Mouse (Mus musculus) limb, embryonic 11.5 days (tissue): Measurements from ENCODE around the gene Il12a. TPM values are rescaled to one million over a fixed set of nuclear protein-coding genes. Genes with fewer than 3 reads are reported as not detected.

Experiments used
- ATAC-seq: fragments of 200-750 bp; cut with Nextera tagmentation; 2 replicates; pipeline ENCODE4 v1.8.0; 2017; ENCODE audit warnings: low read depth; ENCODE audit not compliant: insufficient number of reproducible peaks, low FRiP score, low TSS enrichment
- DNase-seq: peaks from one replicate; pipeline ENCODE4 v3.0.0-alpha.2; 2015; ENCODE audit warnings: low spot score
- H3K27ac ChIP-seq: fragments of 300-500 bp; sonication (generic); replicated peaks from 2 replicates; pipeline ENCODE4 v1.5.1; 2014; ENCODE audit warnings: low read depth, mild to moderate bottlenecking, low read length
- H3K27me3 ChIP-seq: fragments of 300-500 bp; sonication (generic); 2 replicates; pipeline ENCODE4 v1.6.1; 2014; ENCODE audit warnings: mild to moderate bottlenecking, low read length, mixed read lengths; ENCODE audit not compliant: control insufficient read depth, insufficient read depth
- H3K36me3 ChIP-seq: fragments of 300-500 bp; sonication (generic); 2 replicates; pipeline ENCODE4 v1.6.1; 2014; ENCODE audit warnings: mild to moderate bottlenecking, low read length, moderate library complexity, mixed read lengths; ENCODE audit not compliant: control insufficient read depth, insufficient read depth
- H3K4me1 ChIP-seq: fragments of 300-500 bp; sonication (generic); 2 replicates; pipeline ENCODE4 v1.6.1; 2014; ENCODE audit warnings: low read length, mixed read lengths; ENCODE audit not compliant: control insufficient read depth, insufficient read depth
- H3K4me2 ChIP-seq: fragments of 300-500 bp; sonication (generic); 2 replicates; pipeline ENCODE4 v1.6.1; 2014; ENCODE audit warnings: low read depth, mild to moderate bottlenecking, moderate library complexity; ENCODE audit not compliant: severe bottlenecking
- H3K4me3 ChIP-seq: fragments of 300-500 bp; sonication (generic); 2 replicates; pipeline ENCODE4 v1.5.1; 2014; ENCODE audit warnings: low read depth, low read length
- H3K9ac ChIP-seq: fragments of 300-500 bp; sonication (generic); 2 replicates; pipeline ENCODE4 v1.6.1; 2014; ENCODE audit warnings: mild to moderate bottlenecking, low read length
- H3K9me3 ChIP-seq: fragments of 300-500 bp; sonication (generic); 2 replicates; pipeline ENCODE4 v1.6.1; 2016; ENCODE audit warnings: low read length; ENCODE audit not compliant: control insufficient read depth
- WGBS: fragments of 180-500 bp; shearing (Covaris S2); extraction: QIAGEN DNeasy Blood & Tissue Kit; methylation state at CpG from one replicate; pipeline ENCODE4 v1.1.7; 2014; 5-methylcytosine and 5-hydroxymethylcytosine counted together
- polyA plus RNA-seq: library from polyadenylated mRNA; unstranded; fragments of >200 nt; fragmentation: Nextera tagmentation; extraction: Ambion mirVana; gene quantifications from 2 replicates; pipeline ENCODE4 v1.2.1, GENCODE M21; 2014

The Il12a gene
- polyA plus RNA-seq, 1 experiment from 2014 or later, result 0.37 TPM

DNA sequence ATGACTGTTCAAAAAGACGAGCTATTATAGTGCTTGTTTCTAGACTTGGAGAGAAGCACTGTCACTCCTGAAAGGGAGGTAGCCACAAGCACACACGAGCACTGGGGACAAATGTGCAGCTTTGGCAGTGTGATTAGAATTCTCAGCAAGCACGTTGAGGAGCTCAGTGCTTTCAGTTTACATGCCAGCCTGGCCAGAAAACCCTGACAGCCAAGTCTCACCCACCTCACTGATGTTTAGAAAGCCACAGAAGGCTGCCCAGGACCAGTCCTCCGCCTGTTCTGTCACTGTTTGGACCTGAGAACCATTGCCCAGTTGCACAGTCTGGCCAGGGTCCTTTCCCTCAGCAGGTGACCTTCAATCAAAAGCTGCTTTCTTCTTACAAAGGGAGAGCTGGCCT, 29.9 kb upstream of the Il12a start:
- Histone ChIP-seq H3K36me3 (no peaks in the 10 kb centered on the region), H3K27me3 (no peaks in the 10 kb centered on the region), H3K9ac (no peak overlapping the region), H3K4me2 (no peak overlapping the region), H3K4me3 (no peak overlapping the region), H3K27ac (no peak overlapping the region), H3K4me1 (no peaks in the 10 kb centered on the region), H3K9me3 (no peaks in the 10 kb centered on the region)
- ATAC-seq (no peak), DNase-seq (no peak)
- 82% methylated on average over 4 of the region's 4 CpGs for WGBS

DNA sequence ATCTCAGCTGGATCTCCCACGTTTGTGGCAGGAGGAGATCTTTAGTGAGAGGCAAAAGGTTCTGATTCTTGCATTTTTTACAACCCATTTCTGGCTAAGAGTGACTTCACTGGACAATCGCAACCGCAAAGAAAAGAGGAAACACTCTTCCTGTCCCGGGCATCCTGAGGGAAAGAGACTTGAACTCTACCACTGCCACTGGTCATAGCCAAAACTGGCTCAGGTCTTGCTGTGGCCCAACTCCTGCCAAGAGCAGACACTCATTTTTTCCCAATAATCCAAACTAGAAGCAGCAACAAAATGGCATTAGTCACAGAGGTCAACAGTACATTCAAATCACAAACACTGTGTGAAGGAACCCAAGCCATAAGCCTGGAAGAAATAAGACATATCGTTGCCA, 28.1 kb upstream of the Il12a start:
- H3K4me2 ChIP-seq, result no peak overlapping the region
- 87% methylated on average over 5 of the region's 5 CpGs for WGBS
- H3K9me3 ChIP-seq, result no peaks in the 10 kb centered on the region
- H3K27ac ChIP-seq, result no peak overlapping the region
- no peaks in the 10 kb centered on the region for H3K27me3 ChIP-seq
- no peak overlapping the region for H3K4me3 ChIP-seq
- no peaks in the 10 kb centered on the region for H3K4me1 ChIP-seq
- no peaks in the 10 kb centered on the region for H3K36me3 ChIP-seq
- DNase-seq (no peak), ATAC-seq (no peak)
- no peak overlapping the region for H3K9ac ChIP-seq

DNA sequence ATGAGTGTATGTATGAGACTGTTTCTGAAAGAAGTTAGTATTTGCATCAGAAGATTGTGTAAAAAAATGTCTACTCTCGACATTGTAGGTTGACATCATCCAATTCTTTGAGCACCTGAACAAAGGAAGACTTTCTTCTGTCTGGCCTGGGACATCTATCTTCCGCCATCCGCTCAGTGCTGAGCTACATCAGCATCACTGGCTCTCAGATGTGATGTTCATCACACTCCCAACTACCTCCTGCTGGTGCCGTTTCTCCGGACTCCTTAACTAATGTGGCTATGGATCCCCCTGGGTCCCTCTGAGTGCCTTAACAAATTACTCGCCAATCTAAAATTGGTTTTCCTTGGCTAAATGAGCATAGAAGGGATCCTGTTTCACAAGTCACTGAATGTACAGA, 26.1 kb upstream of the Il12a start:
- no peak overlapping the region for H3K27ac ChIP-seq
- DNase-seq (no peak), ATAC-seq (no peak)
- no peak overlapping the region for H3K4me2 ChIP-seq
- no peaks in the 10 kb centered on the region for H3K4me1 ChIP-seq
- no peak overlapping the region for H3K4me3 ChIP-seq
- no peaks in the 10 kb centered on the region for H3K36me3 ChIP-seq
- 87% methylated on average over 6 of the region's 6 CpGs for WGBS
- no peaks in the 10 kb centered on the region for H3K27me3 ChIP-seq
- no peaks in the 10 kb centered on the region for H3K9me3 ChIP-seq
- no peak overlapping the region for H3K9ac ChIP-seq

DNA sequence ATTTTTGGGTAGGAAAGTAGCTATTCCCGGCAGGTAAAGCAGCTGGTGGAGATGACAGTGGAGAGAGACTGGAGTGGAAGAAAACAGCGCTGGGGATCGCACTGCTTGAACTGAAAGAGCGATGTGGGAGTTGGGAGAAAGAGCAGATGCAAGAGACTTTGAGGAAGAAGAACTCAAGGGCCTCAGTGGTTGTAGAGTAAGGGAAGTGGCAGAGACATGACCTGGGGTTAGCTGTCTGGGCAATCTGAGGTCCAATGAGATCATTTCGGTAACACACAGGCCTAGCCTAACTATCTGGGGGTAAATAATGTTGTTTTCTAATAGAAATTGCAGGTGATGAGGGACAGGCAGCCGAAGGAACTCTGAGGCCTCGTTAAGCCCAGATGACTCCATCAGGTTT, 24.1 kb upstream of the Il12a start:
- ATAC-seq (no peak), DNase-seq (no peak)
- 82% methylated on average over 7 of the region's 7 CpGs for WGBS
- no peaks in the 10 kb centered on the region for H3K9me3 ChIP-seq
- no peaks in the 10 kb centered on the region for H3K27me3 ChIP-seq
- H3K4me1 ChIP-seq, result no peaks in the 10 kb centered on the region
- H3K4me3 ChIP-seq, result no peak overlapping the region
- no peaks in the 10 kb centered on the region for H3K36me3 ChIP-seq
- no peak overlapping the region for H3K27ac ChIP-seq
- no peak overlapping the region for H3K9ac ChIP-seq
- H3K4me2 ChIP-seq, result no peak overlapping the region

DNA sequence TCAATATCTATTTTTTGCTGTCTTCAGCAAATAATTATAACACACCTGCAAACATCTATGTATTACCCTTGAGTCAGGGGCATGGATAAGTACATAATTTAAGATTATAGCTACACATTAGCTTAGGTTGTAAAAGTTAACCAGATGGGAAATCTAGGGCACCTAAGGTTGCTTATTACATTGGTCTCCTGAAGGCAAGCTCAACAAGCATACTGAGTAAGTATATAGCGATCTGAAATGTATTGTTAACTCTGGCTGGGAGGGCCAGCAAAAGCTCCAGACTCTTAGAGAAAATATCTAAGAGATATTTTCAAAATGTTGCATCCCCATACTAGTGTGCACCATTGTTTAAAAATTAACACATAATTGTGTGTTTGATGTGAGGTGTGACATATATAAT, 22.6 kb upstream of the Il12a start:
- ATAC-seq (no peak), DNase-seq (no peak)
- WGBS, result 71% methylated on average over 1 of the region's 1 CpGs
- no peaks in the 10 kb centered on the region for H3K36me3 ChIP-seq
- H3K27me3 ChIP-seq, result no peaks in the 10 kb centered on the region
- H3K4me1 ChIP-seq, result no peaks in the 10 kb centered on the region
- no peak overlapping the region for H3K27ac ChIP-seq
- no peak overlapping the region for H3K4me3 ChIP-seq
- H3K9me3 ChIP-seq, result no peaks in the 10 kb centered on the region
- no peak overlapping the region for H3K4me2 ChIP-seq
- H3K9ac ChIP-seq, result no peak overlapping the region

DNA sequence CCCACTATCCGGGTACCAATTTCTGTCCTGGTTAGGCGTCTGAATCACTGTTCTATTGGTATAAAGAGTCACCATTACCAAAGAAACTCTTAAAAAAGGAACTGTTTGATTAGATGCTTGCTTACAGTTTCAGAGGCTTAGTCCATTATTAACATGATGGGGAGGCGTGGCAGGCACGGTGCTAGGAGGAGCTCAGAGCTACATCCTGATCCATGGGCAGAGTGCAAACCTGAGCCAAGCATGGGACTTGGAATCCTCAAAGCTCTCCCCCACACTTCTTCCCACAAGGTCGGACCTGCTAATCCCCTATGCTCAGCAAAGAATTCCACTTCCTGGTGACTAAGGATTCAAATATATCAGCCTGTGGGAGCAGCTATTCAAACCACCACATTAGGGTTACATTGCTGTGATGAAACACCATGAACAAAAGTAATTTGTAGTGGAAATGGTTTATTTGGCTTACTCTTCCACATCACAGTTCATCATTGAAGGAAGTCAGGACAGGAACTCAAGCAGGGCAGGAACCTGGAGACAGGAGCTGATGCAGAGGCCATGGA, 20.9 kb upstream of the Il12a start:
- DNase-seq, result no peak
- H3K4me3 ChIP-seq, result no peak overlapping the region
- H3K9ac ChIP-seq, result no peak overlapping the region
- no peaks in the 10 kb centered on the region for H3K4me1 ChIP-seq
- no peaks in the 10 kb centered on the region for H3K9me3 ChIP-seq
- no peaks in the 10 kb centered on the region for H3K27me3 ChIP-seq
- no peak for ATAC-seq
- 81% methylated on average over 5 of the region's 5 CpGs for WGBS
- no peaks in the 10 kb centered on the region for H3K36me3 ChIP-seq
- no peak overlapping the region for H3K27ac ChIP-seq
- H3K4me2 ChIP-seq, result no peak overlapping the region

DNA sequence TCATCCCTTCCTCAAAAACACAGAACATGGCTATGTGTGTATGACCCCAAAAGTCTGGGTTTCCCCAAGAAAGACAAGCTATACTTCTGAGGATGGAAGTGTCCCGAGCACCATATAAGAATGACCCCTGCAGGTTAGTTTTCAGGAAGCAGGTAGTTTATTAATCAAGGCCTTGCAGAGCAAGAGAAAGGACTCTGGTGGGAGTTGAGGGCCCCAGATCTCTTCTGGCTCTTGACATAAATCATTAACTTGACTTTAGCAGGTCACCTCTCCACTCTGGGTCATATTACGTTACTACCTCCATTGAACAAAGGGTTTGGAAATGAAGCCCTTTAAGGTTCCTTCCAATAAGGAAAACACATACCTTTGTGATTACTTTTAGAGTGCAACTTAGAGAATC, 15.7 kb upstream of the Il12a start:
- Histone ChIP-seq H3K36me3 (no peaks in the 10 kb centered on the region), H3K4me1 (no peaks in the 10 kb centered on the region), H3K9me3 (no peaks in the 10 kb centered on the region), H3K9ac (no peak overlapping the region), H3K4me3 (no peak overlapping the region), H3K27ac (no peak overlapping the region), H3K27me3 (no peaks in the 10 kb centered on the region), H3K4me2 (no peak overlapping the region)
- ATAC-seq, result no peak
- DNase-seq, result no peak
- WGBS, result 57% methylated on average over 2 of the region's 2 CpGs

DNA sequence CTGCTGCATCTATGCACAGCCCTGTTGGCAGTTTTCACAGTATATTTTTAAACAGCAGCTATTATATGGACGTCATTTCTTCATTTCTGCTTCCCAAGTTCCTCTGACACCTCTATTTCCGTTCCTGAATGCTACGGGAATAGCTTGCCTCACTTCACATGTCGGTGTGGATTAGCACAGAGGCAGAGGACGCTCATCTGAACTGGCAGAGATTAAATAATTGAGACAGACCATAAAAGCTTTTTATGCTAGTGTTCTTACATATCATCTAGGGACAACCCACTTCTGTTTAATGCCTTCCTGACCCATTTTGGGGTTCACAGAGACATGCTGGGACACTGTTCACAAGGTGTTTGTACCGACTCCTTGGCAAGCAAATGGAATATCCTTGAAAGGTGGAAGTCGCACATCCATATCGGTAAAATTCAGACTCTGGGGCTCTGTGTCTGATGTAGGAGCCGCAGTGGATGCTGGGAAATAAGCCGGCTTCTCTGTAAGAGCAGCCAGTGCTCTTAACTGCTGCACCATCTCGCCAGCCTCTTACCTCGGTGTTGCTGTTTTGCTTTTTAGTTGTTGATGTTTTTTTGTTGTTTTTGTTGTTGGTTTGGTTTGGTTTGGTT, 15.1 kb upstream of the Il12a start:
- Histone ChIP-seq H3K4me2 (no peak overlapping the region), H3K27ac (no peak overlapping the region), H3K9ac (no peak overlapping the region), H3K27me3 (no peaks in the 10 kb centered on the region), H3K4me3 (no peak overlapping the region), H3K4me1 (no peaks in the 10 kb centered on the region), H3K36me3 (no peaks in the 10 kb centered on the region), H3K9me3 (no peaks in the 10 kb centered on the region)
- DNase-seq (no peak), ATAC-seq (no peak)
- WGBS, result 88% methylated on average over 12 of the region's 12 CpGs
